Mouse (Mus musculus): Measurements from ENCODE around the gene Kcnh2.

DNA sequence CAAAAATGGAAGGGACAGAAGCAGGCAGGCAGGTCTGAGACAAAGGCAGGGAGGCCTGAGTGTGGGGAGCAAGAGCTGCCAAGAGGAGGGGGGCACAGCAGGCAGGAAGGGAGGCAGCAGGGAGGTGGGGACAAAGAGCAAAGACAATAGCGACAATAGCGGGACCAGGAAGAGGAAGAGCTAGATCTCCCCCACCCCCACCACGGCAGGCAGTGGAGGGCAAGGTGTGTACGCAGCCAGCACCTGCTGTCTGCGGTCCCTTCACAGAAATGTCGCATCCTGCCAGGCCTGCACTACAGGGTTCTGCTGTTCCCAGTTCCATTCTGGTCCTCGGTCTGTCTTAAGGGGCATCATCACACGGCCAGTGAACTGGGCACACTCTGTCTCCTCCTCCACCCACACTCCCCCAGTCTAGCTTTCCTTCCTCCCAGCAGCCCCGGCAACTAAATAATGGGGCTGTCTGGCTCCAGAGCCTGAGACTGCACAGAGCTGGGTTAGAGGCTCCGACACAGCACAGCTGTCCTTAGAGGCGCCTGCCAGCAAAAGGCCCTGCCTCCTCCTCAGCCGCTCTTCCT lies 6.8 kb downstream of the Kcnh2 start:
- no peak for TF ChIP-seq CTCF (IDR thresholded peaks at IDR 0.05; ENCODE audit: low read depth)
- no peak for TF ChIP-seq EP300 (IDR thresholded peaks at IDR 0.05; ENCODE audit: low read depth)

Data from liver, postnatal 0 days (tissue).